Mouse (Mus musculus) frontal cortex, adult (tissue): ENCODE data around the gene Rasgef1c.
A peak's percentile ranks its signal among the peaks of the same experiment; 100 is the strongest.

Experiments used
- ATAC-seq: cut with Nextera tagmentation; 2 replicates; pipeline ENCODE4 v1.9.2; 2017; ENCODE audit warnings: mild to moderate bottlenecking, moderate library complexity, mixed read lengths; ENCODE audit not compliant: low TSS enrichment

Gene Rasgef1c

GRCm38 (mm10) chr11:49923539-49923938 is 21.9 kb downstream of the Rasgef1c start:
- no peak for ATAC-seq

DNA sequence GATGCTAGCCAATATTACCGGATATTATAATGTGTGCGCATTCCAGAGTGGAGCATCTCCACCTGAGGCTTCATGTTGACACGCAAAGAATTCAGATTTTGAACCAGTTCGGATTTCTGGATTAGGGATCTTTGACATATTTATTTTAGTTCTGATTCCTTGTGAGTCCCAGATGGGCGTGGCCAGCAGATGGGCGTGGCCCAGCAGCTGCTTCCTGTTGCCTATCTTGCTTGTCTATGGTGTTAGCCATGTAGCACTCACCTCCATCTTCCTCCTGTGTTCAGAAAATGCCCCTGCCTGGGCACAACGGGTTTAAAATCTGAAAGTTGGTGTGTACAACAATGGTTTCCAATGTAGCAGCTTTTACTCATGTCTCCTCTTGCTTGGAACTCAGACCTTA is 24.5 kb downstream of the Rasgef1c start:
- no peak for ATAC-seq

GRCm38 (mm10) chr11:49927169-49927568 is 25.5 kb downstream of the Rasgef1c start:
- ATAC-seq, result peak; percentile 88

- peak; percentile 60 for ATAC-seq
These were observed 26.0 kb downstream of the Rasgef1c start for GRCm38 (mm10) chr11:49927670-49928069.

DNA sequence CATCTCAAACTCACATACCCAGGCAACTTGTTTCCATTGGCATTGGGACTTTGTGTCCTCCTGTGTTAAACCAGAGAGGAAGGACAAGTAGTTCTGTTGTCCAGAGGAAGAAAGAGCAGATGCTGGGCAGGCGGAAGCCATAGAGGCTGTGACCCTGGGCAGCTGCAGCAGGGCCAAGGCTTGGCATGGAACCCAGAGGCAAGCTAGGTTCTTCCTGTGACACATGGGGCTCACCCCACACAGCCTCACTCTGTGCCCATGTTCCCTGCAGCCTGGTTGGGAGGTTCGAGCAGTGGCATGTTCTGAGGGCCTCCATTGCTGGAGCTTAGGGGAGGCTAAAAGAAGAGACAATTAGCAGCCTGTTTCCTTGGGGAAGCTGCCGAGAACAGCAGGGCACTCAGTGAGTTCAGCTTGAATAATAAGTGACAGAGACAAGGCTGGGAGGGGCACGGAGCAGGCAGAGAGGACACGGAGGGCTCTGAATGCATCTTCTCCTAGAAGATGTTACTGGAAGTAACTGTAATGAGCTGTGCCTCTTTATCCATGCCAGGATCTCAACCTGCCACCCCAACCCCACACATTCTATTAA is 29.5 kb downstream of the Rasgef1c start:
- ATAC-seq, result no peak

DNA sequence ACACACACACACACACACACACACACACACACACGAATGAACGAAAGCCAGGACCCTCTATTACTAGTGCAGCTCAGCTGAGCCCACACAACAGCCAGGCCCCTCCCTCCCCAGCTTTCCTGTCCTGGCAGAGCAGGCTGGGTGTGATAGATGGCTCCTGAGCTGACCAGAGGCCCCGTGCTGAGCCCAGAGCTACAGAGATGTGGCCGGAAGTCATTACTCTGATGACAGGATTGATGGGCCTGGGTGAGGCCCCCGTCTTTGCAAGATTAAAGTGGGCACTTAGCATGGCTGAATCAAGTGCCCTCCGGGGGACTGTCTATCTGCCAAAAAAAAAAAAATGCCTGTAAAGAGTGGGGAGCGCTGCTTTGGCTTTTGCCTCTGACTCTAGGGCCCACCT is 30.2 kb downstream of the Rasgef1c start:
- ATAC-seq, result no peak

GRCm38 (mm10) chr11:49933811-49934210 is 32.2 kb downstream of the Rasgef1c start:
- ATAC-seq, result peak; percentile 25; the same call in 1 of the 2 replicates

- ATAC-seq, result peak; percentile 45
These were observed 32.7 kb downstream of the Rasgef1c start for GRCm38 (mm10) chr11:49934322-49934721.

- peak; percentile 74 for ATAC-seq
These were observed 34.8 kb downstream of the Rasgef1c start for GRCm38 (mm10) chr11:49936458-49936857.

- peak; percentile 27 for ATAC-seq
These were observed 36.1 kb downstream of the Rasgef1c start for GRCm38 (mm10) chr11:49937779-49938178.

DNA sequence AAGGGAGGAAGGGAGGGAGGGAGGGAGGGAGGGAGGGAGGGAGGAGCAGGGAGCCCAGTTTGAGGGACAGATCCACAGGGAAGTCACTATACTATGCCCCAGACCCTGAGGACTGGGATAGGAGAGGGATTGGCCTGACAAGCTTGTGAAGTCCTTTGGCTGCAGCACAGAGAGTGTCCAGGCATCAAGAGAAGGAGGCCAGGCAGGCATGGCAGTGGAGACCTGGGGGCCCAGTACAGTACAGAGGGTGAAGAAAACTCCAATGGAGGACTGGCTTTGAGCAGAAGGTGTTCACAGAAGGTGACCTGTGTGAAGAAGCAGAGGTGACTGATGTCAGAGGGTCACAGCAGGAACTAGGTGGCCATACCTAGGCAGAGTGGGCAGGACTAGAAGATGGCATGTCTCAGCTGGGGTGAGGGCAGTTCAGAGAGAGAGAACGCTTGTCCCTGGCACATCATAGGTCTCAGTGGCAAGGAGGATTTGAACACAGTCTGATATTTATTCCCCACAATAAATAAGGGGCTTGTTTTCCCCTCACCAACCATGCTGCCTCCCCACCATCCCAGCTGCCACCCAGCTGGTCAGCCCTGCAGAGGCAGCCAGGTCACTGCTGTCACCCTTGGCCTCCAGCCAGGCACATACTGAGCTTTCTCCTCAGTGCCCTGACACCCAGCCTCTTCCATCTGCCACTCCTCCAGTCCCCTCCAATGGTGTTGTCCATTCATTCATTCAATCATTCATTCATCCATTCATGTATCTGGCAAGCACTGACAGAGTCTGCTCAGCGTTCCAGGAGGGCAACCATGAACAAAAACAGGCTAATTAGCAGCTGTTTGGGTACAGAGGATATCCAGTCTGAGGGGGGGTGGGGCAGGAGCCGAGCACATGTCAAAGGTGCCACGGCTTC is 36.9 kb downstream of the Rasgef1c start:
- no peak for ATAC-seq

DNA sequence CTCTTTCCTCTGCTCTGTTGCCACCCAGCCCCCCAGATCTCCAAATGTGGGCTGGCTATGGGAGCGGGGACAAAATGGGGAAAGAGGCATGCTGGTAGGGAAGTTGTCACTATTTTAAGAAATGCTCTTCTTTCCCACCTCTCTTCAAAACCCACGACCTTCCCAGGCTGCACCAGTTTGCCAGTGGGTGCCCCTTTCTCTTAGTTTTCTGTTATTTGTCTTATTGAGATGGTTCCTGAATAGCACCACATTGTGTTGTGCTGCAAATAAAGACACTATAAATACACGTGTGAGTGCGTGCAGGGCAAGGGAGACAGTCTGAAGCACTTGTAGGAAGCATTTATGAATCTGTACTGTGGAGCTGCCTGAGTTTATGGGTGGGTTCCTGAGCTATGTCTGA is 41.2 kb downstream of the Rasgef1c start:
- ATAC-seq, result peak; percentile 21; the same call in 1 of the 2 replicates

- ATAC-seq, result no peak
These were observed 42.3 kb downstream of the Rasgef1c start for GRCm38 (mm10) chr11:49943901-49944300.

- peak; percentile 53 for ATAC-seq
These were observed 44.1 kb downstream of the Rasgef1c start for GRCm38 (mm10) chr11:49945726-49946125.

DNA sequence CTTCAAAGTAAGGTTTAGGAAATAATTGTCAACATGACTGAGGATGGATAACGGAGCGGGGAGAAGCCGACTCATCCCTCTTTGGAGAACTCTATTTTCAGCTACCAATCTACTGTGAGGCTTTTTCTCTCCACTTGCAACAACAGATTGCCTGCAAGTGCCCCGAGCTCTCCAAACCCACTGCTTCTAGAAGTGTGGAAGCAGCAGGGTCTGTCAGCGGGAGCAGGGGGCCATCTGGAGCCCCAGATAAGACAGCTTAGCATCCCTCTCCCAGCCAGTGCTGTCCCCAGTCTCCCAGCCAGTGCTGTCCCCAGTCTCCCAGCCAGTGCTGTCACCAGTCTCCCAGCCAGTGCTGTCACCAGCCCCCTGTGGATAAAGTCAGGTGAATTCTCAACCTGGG is 48.2 kb downstream of the Rasgef1c start:
- ATAC-seq, result peak; percentile 66

GRCm38 (mm10) chr11:49953616-49954015 is 52.0 kb downstream of the Rasgef1c start:
- no peak for ATAC-seq

DNA sequence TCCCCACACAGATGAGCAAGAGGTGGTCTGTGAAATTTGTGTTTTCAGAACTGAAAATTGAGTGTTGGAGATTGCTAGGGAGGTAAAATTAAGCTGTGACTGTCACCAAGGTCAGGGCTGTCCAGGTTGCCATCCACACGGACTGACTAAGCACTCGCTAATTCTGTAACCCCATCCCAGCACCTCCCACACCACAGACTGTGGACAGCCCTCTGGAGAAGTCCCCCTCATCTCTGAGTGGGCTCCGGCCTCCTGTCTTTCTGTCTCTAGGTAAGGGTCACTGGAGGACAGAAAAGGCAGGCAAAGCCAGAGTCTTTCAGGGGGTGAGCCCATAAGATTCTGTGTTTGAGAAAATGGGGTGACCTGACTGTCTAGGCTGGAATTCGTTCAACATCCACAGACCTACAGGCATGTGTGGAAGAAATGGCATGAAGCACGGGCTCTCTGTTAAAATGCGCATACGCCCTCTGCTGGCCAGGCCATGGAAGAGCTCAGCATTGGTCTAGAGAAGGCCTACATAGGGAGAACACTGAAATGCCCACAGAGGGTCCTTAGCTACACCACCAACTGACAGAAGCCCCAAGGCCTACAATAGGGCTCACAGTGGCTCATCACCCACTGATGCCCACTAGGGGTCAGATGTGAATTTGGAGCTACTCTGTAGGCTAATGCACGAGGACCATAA is 54.1 kb downstream of the Rasgef1c start:
- ATAC-seq, result peak; percentile 90

GRCm38 (mm10) chr11:49958017-49958416 is 56.4 kb downstream of the Rasgef1c start:
- ATAC-seq, result no peak

DNA sequence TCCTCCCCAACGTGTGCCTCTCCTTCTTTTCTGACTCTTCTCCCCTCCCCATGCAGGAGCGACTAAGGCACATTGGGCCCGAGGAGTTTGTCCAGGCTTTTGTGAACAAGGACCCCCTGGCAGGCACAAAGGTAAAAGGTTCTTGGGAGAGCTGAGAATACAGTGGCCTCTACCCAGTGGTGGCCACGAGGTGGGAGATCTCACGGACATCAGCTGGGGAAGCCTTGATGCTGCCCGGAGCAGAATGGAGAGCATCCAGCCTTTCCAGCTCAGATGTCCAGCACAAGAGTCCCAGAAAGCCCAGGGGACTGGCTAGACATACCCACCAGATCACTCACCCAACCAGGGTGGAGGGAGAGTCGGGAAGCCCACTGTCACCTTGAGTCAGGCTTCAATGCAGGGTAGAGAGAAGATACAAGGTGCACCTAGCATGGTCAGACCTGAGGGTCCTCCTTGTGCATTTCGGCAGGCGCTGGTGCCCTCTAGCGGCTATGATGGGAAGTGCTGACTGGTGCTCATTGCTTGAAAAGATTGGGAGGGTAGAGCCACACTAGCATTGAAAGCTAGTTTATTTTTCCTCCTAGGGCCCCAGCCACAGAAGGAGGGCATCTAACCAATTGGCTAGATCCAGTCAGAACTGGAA is 59.6 kb downstream of the Rasgef1c start:
- ATAC-seq, result peak; percentile 81

DNA sequence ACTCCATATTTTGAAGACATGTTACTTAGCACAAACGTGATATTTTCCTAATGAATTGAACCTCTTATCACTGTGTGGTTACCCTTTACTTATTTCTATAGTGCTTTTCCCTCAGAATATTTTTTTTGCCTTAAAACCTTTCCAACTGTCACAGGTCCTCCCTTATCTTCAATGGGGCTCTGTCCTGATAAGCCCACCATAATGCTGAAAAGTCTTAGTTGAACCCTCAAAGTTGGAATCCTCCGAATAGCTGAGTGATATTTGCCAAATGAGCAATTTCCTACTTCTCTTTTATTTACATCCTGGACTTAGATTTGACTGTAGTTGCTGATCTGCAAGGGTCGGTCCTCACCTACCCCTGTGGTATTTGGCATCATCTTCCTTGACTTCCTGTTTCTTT is 63.7 kb downstream of the Rasgef1c start:
- no peak for ATAC-seq

DNA sequence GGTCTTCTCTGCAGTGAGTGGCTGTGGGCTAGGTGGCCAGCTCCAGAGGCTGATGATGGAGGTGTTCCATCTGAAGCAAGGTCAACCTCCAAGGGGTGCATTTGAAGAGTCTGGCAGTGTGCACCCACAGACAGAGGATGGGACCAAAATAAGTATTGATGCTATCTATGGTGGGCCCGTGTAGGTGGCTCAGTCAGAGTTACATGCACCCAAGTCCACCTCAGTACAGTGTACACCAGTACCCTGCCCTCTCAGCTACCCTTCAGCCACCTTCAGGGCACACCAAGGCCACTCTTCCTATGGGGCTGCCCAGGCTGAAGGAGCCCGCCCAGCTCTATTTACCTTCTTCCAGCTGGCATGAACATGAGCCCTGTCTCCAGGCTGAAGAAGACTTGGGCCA is 68.1 kb downstream of the Rasgef1c start:
- no peak for ATAC-seq
